Mouse (Mus musculus) adrenal gland, adult 18-20 months (tissue): ENCODE results near the gene Usb1. TPM values are rescaled to one million over a fixed set of nuclear protein-coding genes. Genes with fewer than 3 reads are reported as not detected.
A peak's percentile ranks its signal among the peaks of the same experiment; 100 is the strongest.

Experiments used
- DNase-seq, 2 experiments: peaks; one replicate each; pipeline ENCODE4 v3.0.0; 2021 to 2022; ENCODE audit warnings: low spot score in 2 of 2
- total RNA-seq, 2 experiments: library from RNA; stranded (reverse); gene quantifications; 1 replicate in 1 of 2; 2 replicates in 1 of 2; pipeline ENCODE4 v1.2.3; 2021

The Usb1 gene
- total RNA-seq, 2 experiments from 2014 or later = 11.6 to 11.9 TPM

DNA sequence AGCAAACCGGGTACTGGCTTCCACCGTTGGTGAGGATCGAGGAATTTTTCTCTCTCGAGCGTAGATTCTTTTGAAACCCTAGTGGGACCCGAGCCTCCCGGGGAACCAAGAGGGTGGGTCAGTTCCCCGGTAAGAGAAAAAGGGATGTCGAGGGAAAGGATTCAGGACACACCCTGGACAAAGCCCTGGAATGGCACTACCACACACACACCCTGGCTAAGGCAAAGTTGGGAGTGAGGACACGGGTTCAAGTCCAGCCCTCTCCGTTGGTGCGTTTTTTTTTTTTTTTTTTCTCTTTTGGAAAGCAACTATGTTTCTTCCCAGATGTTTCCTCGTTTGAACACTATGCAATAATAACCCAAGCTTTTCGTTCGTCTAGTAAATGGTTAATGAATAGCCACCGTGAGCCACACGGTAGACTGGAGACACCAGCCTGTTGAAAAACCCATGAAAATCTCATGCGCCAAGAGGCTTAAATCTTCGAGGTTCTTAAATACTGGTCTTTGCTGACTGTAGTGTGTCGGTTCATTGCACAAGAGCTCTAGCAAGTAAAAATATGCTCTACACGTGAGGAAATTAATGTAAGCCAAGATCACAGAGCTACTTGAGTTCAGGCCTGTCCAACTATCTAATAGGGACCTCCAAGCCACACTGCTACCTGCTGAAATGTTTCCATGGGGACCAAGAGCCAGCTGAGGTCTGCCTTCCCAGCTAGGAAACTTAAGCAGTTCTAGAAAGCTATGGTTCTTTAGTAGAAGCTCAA is 534 bp downstream of the Usb1 start:
- DNase-seq = no peak

DNA sequence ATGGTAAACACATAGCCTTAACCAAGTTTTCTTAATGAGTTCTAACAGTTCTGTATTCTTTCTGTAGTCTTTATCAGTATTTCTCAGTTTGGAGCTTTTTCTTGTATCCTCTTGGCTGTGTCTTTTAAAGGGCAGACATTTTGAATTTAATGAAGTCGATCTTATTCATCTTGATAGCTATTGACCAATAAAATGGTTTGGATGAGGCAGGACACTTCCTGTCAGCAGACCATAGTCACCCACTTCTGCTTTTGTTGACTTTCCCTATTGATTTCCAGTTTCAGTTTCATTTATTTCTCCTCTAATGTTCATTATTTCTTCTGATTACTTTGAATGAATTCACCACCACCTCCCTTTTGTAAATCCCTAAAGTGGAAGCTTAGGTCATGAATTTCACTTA is 3.6 kb downstream of the Usb1 start:
- no peak for DNase-seq

DNA sequence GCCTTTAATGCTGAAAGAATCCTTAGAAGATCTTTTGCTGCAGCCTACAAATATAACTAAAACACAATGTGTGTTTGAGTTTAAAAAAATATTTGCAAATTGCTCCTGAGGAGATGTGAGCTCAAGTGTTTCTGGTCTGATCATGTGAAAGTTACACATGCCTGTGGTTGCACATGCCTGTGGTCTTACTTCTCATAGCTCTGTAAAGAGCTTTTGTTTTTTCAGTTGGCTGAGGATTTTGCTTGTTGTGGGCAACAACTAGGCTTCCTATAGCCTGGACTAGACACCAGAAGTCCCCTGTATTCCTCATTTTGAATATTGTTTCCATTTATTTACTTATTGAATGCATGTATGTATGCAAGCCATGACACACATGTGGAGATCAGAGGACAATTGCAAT is 4.3 kb downstream of the Usb1 start:
- DNase-seq = no peak

DNA sequence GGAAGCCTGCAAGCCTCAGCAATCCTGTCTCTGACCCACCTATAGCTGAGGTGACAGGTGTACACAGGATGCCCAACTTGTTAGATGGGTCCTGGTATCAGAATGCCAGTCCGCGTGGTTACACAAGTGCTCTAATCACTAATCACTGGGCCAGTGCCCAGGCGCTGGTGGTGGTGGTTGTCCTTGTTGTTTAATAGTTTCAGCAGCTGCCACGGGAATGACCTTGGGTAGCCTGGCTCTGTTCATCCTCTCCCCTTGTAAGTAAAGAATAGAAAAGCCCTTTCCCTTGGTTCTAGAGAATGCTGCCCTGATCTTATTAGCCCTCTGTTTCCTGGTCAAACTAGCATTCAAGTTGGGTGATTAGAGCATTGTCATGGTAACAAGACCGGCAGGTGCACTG is 9.6 kb downstream of the Usb1 start:
- no peak for DNase-seq

DNA sequence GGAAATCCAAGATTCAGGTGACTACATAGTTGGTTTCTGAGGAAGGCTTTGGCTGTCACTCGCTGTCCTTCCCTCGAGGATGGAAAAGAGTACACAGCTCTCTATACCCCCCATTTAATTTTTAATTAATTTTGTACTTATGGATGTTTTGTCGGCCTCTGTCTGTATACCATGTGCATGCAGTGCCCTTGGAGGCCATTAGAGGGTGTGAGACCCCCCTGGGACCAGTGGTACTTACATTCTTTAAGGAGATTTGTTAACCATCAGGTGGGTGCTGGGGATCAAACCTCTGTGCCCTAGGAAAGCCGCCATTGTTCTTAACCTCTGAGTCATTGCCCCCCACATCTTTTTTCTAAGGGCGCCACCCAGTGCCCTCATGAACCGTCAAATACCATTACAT is 12.6 kb downstream of the Usb1 start:
- DNase-seq = no peak

DNA sequence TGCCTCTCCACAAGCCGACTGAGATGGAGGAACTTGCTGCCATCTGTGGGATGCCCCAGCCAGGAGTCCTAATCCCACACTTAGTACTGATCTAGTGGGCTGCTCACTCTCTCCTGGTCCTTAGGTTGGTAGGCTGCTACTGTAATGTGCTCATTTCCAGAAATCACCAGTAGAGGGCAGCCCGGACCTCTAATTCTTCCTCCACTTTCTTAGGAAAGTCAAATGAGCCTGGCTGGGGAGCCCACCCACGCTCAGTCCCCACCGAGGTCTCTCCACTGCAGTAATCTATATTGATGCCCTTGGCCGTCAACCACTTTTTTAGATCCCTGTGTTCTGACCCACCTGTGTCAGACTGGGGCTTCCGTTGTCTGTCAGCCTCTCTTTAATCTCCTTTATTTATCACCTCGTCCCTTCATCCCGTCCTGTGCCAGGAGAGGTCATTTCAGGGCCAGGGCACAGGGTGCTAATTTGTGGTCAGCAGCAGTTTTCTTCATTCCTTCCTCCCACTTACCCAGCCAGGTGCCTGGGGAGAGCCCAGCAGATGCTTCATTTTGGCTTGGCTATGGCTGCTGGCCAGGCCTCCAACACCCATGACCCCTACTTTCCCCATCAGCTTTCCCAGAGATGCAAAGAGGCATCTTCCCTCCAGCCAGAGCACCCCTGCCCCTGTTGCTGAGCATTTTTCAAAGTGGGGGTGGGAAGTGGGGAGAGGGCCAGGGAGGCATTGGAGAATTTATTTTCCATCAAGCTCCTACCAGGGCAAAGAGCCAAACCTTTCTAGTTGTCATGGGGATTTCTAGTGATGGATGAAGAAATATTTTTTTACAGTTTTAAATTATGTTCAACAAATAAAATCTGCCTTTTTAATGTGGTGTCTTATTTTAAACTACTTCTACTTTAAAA is 14.8 kb downstream of the Usb1 start:
- peak; percentile 57 to 63 for DNase-seq

DNA sequence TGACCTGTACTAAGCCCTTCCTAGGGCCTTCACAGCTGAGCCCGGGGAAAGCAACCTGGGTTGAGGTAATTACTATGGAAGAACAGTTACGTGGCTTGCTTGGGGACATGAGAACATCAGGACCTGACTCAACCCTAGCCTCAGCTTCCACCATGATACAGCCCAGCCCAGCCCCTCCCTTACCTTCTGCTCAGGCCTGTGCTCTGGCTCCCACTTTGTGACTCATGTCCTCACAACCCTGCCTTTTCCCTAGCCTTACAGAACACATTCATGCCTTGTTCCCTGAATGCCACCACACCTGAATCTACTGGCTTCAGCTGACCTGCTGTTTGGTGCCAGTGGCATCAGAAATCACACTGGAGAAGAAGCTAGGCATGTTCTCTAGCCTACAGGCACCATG is 16.3 kb downstream of the Usb1 start:
- DNase-seq = no peak

DNA sequence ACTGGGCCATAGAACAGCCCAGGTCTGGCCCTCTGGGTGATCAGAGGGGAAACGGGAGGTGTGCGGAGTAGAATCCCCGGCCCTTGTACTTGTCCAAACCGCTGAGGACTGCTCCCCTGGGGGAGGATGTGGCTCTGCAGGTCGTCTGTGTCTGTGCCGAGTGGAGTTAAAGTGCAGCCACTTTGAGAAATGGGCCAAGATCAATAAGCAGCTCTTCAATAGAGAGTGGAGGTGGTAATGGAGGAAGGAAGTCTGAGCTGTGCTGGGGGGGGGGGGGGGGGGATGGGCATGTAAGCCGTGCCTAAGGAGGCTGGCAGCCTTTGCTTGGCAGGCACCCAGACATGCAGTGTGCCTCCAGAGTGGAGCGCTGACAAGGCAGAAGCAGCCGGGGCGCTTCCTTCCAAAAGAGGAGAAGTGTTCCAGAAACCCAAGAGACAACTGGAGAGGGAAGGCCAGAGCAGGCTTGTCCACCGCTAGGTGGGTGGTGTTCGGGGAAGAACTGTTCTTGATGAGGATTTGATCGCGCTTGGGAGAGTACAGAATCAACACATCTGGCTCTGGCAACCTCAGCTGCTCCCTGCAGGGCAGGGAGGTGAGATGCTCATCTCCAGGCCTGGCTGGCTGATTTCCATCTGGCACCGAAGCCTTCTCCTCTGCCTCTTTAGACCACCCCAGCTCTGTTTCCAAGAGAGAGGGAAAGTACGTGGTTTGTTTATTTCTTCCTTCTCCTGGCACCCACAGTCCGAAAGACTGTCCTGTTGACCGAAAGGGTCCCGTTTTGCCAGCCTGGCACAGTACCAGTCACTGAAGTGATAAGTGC is 16.9 kb downstream of the Usb1 start:
- DNase-seq = peak in 1 of 2 experiments; percentile 47

DNA sequence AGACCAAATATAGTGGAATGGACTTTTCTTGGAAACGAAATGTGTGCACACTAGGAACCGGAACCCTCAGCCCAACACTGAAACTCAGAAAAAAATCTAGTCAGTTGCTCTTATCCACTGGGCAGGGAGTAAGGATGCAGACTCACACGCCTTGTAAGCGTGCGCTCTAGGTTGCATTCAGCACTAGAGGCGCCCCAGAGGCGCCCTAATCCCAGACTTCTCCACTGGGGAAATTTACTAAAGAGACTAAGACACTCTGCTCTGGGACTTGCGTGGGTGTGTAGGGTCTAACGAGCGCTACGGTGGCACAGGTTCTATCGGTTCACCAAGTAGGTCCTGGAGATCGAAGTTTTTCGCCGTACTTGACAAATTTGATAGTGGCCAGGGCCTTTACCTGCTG is 19.4 kb downstream of the Usb1 start:
- DNase-seq = no peak

DNA sequence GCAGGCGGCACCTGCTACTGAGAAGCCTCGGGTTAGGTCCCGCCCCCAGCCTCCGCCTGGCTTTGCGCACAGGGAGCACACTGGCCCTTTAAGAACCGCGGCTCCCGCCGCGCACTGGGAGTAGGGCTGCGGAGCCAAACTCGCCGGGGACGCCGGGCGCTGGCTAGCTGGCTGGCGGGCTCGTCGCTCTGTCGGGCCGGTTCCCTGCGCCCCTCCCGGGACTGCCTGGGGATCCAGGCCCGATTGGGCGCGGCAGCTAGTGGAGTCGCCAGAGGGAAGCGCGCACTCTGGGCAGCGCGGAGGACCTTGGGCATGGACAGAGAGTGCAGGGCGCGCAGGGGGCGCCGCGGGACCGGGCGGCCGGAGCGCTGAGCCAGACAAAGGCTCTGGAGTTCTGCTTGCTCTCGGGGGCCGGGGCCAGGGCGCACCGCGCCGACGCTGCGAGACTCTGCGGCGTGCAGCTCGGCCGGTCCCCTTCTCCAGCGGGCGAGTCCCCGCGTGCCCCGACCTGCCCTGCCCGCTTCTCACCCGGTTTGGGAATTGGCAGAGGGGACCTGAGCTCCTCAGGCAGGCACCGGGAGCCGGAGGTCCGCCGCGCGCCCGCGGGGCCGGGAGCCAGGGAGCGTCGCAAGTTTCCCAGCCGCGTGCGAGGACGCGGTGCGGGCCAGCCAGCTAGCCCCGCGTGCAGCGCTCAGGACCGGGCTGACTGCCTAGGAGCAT is 20.2 kb downstream of the Usb1 start, which contains the start of gene Mmp15:
Gene Mmp15, plus strand, starts transcription at position 118 of the 720 bp plus-strand sequence.
- DNase-seq = peak; percentile 67 to 70

DNA sequence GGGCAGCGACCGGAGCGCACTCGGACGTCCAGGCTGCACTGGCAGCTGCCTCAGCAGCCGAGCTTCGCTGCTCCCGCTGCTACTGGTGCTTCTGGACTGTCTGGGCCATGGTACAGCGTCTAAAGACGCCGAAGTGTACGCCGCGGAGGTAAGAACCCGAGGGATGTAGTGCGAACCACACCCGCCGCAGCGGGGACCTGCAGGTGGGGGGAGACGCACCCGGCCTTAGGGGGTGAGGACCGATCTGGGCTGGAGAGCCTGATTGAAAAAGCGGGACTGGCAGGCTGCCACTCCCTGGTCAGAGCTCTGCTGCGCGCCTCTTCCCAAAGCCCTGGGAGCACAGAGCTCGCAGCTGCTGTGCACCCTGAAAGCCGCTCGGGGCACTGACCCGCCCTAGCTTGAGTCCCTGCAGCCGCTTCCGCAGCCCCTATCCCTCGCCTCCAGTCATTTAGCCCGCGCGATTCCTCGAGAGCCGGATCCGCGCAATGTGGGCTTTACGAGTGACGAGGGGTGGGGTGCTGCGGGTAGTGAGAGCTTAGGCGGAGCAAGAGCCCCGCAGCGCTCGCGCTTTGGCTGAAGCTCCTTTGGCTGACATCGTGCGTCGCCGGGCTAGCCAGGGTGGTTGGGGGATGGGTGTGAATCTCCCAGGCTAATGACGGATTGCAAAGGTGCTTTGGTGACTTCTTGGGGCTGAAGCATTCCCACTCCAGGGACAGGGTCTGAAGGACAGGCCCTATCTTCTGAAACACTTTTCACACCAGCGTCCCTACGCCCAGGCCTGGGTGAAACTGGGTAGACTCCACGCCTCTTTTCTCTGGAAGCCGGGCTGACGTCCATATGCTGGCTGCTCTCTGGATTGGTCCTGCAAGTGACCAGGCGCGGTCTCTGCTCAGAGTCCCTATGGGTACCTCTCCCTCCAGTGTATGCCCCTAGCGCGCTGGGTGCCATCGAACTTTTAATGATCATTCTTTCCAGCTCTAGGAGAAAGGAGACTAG is 21.1 kb downstream of the Usb1 start:
- DNase-seq = peak; percentile 41 to 42

DNA sequence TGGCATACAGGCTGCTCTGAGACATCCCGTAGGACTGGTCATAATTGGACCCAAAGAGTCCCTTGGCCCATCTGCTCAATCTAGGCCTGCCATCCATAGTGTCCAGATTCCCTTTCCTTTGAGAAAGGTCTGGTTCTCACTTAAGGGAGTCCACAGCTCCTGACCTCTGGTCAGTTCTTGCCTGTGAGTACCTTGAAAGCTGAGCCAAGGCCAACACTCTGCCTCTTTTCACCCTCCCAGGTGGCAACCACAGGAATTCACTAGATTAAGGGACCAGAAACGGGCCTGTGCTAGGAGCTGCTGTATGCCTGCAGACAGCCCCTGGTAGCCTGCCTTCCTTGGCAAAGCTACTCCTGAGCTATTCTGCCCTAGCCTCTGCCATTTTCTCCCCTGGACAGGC is 22.5 kb downstream of the Usb1 start:
- no peak for DNase-seq

DNA sequence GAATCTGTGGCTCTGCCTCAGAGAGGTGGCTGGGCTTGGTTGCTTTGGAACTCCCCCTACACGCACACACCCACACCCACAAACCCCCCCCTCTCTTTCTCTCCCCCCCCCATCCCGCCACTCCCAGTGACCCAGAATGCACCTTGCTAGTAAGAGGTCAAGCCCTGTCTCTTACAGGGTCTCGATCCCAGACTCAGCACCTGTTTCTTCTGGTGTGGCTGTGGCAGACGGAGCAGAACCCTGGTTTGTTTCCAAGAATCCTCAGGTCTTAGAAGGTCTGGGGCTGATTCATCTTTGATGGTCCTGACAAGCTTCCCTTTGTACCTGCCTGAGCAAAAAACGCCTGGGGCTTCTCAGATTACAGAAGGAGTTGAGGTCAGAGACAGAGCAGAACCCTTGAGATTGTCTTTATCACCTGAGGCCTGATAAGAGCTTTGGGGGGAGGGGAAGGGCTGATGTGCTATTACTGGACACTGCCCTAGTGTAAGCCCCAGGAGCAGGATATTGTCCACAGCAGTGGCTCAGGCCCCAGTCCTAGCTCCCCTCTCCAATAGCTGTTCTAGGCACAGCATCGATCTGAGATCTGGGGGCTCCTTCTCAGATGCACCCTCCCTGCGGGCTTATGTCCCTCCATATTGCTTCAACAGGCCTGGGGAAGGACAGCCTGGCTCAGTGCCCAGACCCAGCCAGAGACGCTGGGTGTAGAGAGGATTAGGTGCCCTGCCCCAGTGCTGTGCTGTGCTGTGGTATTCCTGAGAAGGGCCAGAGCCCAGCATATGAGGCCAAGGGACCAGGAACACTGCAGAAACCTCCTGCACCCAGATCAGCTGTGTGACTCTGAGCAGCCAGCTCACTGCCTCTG is 26.7 kb downstream of the Usb1 start:
- no peak for DNase-seq

DNA sequence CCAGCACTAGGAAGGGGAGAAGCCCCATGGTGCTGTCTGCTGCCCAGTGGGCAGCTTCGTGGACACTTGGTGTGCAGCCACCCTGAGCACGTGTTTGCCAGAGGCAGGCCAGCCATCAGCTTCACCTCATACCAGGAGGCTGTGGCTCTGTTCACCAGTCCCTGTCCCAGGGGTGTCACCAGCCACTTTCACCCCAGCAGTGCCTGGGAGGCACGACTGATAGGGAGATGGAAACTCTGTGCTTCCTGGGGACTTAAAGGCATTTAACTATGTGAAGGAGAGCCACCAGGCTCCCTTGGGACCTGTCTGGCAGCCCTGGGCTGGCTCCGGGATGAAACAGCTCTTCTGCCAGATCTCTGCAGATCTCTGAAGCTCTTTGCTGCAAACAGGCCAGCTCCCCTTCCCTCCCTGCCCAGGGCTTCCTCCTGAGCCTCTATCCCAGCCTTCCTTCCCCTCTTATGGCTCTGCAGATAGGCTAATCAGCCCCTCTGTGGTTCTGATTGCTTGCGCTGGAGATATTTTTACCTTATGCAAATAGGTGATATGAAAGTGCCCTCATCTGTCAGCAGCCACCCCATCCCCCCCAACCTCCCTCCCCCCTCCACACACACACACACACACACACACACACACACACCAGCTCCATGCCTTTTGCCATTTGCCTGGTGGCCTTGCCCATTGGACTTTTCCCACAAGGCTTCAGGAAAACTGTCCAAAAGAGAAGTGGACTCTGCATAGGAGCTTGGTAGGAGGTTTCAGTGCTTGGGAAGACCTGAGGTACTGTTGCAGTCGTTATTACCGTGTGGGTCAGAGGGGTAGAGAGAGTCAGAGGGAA is 28.3 kb downstream of the Usb1 start:
- no peak for DNase-seq

DNA sequence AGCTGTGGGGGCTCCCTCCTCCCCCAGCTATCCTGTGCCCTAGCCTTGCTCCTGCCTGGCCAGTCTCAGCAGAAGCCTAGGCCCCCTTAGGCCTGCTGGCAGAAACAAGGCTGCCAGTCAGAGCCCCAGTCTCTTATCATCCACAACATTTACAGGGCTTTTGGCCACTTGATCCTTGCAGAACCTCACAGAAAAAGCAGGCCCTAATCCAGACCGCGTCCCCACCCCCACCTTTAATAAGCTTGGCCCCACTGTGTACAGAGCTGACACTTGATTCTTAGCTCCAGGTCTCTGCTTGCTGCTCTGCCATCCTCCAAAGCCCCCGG is 28.9 kb downstream of the Usb1 start:
- DNase-seq = no peak

DNA sequence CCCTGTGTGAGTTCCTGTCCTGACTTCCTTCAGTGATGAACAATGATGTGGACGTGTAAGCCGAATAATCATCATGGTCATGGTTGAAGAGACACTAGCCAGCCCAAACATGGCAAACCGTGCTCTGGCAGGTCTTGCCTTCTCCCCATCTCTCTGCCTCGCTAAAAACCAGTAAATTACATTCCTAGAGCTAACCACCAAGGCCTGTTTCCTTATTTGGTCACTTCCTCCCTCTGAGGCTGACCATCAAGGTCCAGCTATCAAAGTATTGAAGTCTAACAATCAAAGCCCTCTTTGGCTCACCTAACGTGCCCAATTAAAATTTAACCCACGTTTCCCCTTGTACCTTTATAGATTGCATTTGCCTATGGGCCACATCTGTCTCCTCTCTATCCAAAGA is 30.2 kb downstream of the Usb1 start:
- no peak for DNase-seq

DNA sequence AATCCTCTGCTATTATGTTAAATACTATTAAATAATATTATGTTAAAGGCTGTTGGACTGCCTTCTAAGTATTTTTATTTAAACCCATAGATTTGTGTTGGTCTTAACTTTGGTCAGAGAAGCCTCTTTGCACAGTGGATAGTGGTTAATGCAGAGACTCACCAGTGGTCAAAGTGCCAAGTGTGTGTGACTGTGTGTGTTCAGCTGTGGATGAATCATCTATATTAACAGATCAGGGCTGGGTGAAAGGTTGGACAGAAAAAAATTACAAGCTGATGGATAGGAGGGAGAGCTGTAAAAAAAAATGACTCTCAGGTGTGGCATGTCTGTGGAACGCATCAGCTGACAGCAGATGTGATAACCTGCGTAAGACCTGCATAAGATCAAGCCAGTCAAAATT is 31.8 kb downstream of the Usb1 start:
- no peak for DNase-seq
